Mouse (Mus musculus): Measurements from ENCODE around the gene Irf6.

The Irf6 gene

DNA sequence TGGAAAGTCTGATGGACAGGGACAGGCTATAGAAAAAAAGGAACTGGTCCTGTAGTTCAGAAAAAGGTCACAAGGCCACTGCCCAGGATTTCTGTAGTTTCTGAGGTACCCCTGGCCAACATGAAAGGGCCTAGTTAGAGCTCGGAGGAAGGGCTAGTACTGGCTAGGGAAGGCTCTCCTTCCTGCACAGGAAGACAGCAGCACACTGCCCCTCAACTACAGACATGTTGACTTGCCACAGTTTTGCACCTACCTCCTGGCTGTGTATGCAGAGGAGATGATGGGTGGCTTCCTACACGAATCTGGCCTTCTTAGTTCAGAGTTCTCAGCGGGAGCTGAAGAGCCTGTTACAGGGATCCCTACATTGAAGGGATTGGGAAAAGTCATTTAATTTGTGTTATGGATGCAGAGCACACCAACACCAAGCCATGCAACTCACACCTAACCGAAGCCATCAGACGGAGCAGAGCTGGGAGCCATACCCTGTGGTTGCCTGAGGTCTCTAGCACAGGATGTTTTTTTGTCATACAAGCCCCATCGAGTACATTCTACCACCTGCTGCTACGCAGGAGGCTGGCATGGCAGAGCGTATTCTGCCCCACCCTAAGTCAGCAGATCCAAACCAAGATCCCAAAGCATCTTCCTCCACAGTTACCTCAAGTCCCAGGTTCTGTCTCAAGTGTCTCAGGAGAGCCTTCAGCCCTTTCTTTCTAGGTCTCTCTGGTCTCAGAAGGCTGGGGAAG, 47.9 kb downstream of the Irf6 start:
- no peak for DNase-seq (ENCODE audit: low spot score)

DNA sequence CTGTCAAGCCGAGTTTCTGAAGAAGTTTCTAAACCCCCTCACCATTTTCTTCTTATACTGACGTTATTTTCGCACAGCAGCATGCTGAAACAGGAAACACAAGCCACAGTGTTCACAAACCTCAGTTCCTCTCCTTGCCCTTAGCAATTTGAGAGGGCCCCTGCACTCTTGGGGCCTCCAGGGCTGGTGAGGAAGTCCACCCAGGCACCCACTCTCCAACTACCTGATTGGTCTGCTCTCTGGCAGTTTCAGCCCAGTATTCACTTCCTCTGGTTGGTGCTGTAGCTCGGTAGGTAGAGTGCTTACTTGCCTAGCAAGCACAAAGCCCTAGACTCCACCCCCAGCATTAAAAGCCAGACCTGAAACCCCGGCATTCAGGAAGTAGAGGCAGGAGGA, 48.5 kb downstream of the Irf6 start, which contains the start of gene Traf3ip3:
Traf3ip3 (minus strand) TSS at position 321 of the 396 bp plus-strand sequence.
- DNase-seq (ENCODE audit: low spot score) = no peak

DNA sequence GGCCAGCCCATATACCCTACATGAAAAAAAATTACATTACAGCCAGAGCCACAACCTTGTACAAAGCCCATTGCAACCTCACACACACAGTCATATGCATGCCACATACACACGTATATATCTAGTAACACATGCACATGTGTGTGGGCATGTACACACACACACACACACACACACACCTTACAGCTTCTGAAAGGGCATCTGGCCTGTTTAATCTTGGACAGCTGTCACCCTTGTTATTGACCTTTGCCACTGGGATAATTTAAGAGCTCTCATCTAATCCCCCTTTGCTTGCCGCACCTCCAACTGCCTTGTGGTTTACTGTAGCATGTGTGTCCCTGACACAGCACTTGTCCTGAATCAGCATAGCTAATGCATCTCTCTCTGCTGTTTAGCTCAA, 50.9 kb downstream of the Irf6 start:
- DNase-seq (ENCODE audit: low spot score) = no peak

DNA sequence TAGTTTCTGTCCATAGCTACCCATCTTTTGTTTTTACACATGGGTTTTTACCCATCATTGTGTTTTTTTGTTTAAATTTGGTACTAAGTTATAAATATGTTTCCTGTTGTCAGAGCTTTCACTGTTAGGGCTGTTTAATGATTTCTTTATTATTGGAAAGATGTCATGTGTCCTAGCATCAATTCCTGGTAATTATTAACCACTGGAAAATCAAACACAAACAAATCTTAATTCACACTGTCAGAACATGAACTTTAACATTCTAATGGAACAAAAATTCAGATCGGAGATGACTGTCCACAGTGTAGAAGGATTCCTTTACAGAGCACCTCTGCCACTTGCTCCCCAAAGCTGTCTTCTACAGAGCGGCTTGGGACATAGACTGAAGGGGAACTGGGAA, 52.5 kb downstream of the Irf6 start:
- DNase-seq (ENCODE audit: low spot score) = no peak

DNA sequence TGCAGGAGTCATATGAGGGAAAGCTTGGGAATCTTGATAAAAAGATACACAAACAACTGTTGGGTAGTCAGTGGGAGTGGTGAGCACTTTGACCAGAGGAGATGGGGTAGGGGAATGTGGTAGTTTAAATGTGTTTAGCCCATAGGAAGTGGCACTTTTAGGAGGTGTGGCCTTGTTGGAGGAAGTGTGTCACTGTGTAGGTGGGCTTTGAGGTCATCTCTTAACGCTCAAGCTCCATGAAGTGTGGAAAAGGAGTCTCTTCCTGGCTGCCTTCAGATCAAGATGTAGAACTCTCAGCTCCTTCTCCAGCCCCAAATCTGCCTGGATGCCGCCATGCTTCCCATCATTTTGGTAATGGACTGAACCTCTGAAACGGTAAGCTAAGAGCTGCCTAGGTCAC, 54.6 kb downstream of the Irf6 start, which contains the start of gene Lamb3:
Lamb3 (plus strand) TSS at position 197 of the 400 bp plus-strand sequence.
- no peak for DNase-seq (ENCODE audit: low spot score)

DNA sequence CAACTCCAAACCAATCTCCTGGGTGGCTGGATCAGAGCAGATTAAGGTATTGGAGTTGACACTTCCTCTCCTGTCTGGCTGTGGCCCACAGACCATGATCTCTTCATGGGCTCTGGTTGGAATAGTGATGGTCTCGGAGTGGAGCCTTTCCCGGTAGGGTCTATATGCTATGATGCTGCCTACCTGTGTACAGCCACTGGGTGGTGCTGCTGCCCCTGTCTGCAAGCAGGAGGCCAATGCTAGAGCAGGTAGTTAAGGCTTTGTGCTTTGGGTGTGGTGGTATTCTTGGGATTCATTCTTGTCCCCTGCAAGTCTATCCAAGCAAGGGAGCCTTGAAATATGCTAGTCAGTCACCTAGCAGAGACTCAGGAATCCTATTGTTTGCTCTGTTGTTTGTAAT, 55.3 kb downstream of the Irf6 start:
- peak; percentile 41 for DNase-seq (ENCODE audit: low spot score)

DNA sequence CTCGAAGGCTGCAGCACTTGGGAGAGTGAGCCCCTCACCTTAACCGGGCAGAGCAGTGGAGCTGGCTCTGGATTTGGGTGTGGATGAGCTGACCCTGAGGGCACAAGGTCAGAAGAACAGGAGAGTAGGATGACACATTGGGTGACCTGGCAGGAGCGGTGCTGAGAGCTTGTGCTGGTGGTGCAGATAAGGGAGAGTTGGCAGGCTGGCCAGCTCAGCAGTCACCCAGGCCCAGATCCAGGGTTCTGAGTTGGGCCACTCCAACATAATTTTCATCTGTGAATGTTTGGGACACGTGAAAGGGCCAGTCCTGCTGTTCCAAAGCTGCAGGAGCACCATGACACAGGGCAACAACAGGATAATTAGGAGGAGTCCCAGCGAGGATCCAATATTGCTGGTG, 58.5 kb downstream of the Irf6 start:
- no peak for DNase-seq (ENCODE audit: low spot score)

DNA sequence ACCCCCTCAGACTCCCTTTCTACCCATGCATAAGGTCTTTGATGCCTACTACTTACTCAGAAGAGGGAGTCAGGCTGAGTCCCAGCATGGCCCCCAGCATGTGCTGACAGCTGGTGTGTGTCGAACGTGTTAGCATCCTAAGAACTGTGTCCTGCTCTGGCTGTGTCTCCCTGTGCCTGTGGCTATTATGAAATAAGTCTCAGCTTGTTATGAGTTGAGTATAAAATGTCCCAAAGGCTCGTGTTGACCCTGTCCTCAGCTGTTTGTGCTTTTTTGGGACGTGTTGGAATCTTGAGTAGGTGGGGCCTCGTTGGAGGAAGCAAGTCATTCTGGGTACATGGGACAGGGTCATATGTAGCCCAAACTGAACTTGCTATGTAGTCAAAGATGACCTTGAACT, 61.1 kb downstream of the Irf6 start:
- no peak for DNase-seq (ENCODE audit: low spot score)

DNA sequence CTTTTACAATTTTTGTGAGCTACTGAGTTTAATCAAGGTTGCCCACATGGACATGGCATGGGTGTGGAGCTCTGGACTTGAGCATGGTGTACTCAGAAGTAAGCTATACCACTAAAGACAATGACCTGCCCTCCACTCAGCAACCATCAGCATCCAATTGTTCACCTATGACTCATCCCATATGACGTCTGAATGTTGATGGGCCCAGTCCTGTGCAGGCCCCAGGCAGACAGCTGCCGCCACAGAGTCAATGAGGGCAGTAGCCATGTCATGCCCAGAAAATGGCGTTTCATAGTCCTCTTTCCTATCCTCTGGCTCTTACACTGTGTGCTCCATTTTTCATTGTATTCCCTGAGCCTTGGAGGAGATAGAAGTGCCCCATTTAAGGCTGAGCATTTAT, 63.1 kb downstream of the Irf6 start:
- DNase-seq (ENCODE audit: low spot score) = no peak

DNA sequence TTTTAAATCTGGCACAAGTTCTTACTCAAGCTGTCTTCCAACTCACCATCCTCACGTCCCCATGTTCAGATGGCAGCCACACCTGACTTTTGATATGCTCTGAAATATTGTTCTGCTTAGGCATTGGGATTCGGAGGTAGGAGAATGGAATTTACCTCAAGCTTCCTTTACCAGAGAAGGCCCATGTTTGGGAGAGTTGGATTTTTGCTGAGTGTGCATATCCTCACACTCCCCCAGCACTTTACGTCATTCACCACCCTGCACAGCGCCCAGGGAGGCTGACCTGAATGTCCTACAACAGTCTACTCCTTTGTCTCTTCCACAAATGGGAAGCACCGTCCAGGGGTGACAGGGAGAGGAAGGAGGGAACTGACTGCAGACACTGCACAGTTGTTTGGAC, 67.5 kb downstream of the Irf6 start:
- no peak for DNase-seq (ENCODE audit: low spot score)
